Mouse (Mus musculus) liver, embryonic 14.5 days (tissue): ENCODE results near the gene Gna12. TPM values are rescaled to one million over a fixed set of nuclear protein-coding genes. Genes with fewer than 3 reads are reported as not detected.

Experiments
- ATAC-seq: fragments of 200-750 bp; cut with Nextera tagmentation; 2 replicates; pipeline ENCODE4 v1.8.0; 2017; ENCODE audit warnings: moderate number of reproducible peaks, mild to moderate bottlenecking, moderate library complexity; ENCODE audit not compliant: insufficient read depth
- DNase-seq, 3 experiments: peaks; one replicate each; pipeline ENCODE4 v3.0.0-alpha.2; 2012 to 2013; ENCODE audit warnings: low read depth in 3 of 3, low spot score in 3 of 3
- H3K27ac ChIP-seq: fragments of 300-500 bp; sonication (generic); 2 replicates; pipeline ENCODE4 v1.5.1; 2014; ENCODE audit warnings: moderate library complexity, mild to moderate bottlenecking, control low read depth, inconsistent platforms
- H3K27me3 ChIP-seq: fragments of 300-500 bp; sonication (generic); 2 replicates; pipeline ENCODE4 v1.6.1; 2014; ENCODE audit warnings: mild to moderate bottlenecking, low read length, moderate library complexity; ENCODE audit not compliant: control insufficient read depth, insufficient read depth
- H3K36me3 ChIP-seq: fragments of 300-500 bp; sonication (generic); replicated peaks from 2 replicates; pipeline ENCODE4 v1.6.1; 2014; ENCODE audit warnings: low read depth; ENCODE audit not compliant: control insufficient read depth, insufficient read depth
- H3K4me1 ChIP-seq, 2 experiments: fragments of 200-500 bp in 1 of 2; fragments of 300-500 bp in 1 of 2; sonication (generic) in 1 of 2; replicated peaks; 2 replicates each; pipeline ENCODE4 v1.6.1; 2012 to 2014; ENCODE audit warnings: antibody characterized with exemption in 1 of 2, inconsistent platforms in 1 of 2, low read length in 1 of 2; ENCODE audit not compliant: control insufficient read depth in 2 of 2, insufficient read depth in 2 of 2
- H3K4me2 ChIP-seq: fragments of 300-500 bp; sonication (generic); 2 replicates; pipeline ENCODE4 v1.6.1; 2014; ENCODE audit warnings: low read depth, mild to moderate bottlenecking, control low read depth, moderate library complexity
- H3K4me3 ChIP-seq, 2 experiments: fragments of 200-500 bp in 1 of 2; fragments of 300-500 bp in 1 of 2; sonication (generic) in 1 of 2; 2 replicates each; pipeline ENCODE4 v1.5.1; 2012 to 2014; ENCODE audit warnings: low read depth in 2 of 2, low read length in 2 of 2, mild to moderate bottlenecking in 2 of 2, control low read depth in 1 of 2, inconsistent platforms in 1 of 2, moderate library complexity in 1 of 2; ENCODE audit not compliant: insufficient read depth in 1 of 2
- H3K9ac ChIP-seq: fragments of 300-500 bp; sonication (generic); replicated peaks from 2 replicates; pipeline ENCODE4 v1.6.1; 2014; ENCODE audit warnings: mild to moderate bottlenecking, control low read depth, moderate library complexity
- H3K9me3 ChIP-seq: fragments of 300-500 bp; sonication (generic); 2 replicates; pipeline ENCODE4 v1.6.1; 2016; ENCODE audit warnings: low read length, mixed read lengths; ENCODE audit not compliant: control insufficient read depth
- CTCF ChIP-seq: IDR thresholded peaks from 2 replicates; pipeline ENCODE4 v1.5.1; 2016; ENCODE audit warnings: antibody characterized with exemption, low read depth, control low read depth
- EP300 ChIP-seq: IDR thresholded peaks from 2 replicates; pipeline ENCODE4 v1.6.1; 2016; ENCODE audit warnings: antibody characterized with exemption, low read depth
- WGBS: fragments of 180-500 bp; shearing (Covaris S2); extraction: QIAGEN DNeasy Blood & Tissue Kit; methylation state at CpG from one replicate; pipeline ENCODE4 v1.1.7; 2014; ENCODE audit not compliant: insufficient replicate concordance; 5-methylcytosine and 5-hydroxymethylcytosine counted together
- polyA plus RNA-seq, 2 experiments: library from polyadenylated mRNA; depleted of rRNA in 1 of 2; stranded (reverse) in 1 of 2; unstranded in 1 of 2; fragments of >200 nt; fragmentation: Nextera tagmentation in 1 of 2; extraction: Ambion mirVana in 1 of 2; gene quantifications; 2 replicates each; pipeline versions ENCODE4 v1.2.1 to v1.2.3; 2012 to 2014

Gene Gna12
- polyA plus RNA-seq (2012; rRNA removed) (14.2 and 17.0 TPM in 2 replicates), polyA plus RNA-seq (2014; fragmentation: Nextera tagmentation; extraction: Ambion mirVana) (5.4 and 9.6 TPM in 2 replicates)

DNA sequence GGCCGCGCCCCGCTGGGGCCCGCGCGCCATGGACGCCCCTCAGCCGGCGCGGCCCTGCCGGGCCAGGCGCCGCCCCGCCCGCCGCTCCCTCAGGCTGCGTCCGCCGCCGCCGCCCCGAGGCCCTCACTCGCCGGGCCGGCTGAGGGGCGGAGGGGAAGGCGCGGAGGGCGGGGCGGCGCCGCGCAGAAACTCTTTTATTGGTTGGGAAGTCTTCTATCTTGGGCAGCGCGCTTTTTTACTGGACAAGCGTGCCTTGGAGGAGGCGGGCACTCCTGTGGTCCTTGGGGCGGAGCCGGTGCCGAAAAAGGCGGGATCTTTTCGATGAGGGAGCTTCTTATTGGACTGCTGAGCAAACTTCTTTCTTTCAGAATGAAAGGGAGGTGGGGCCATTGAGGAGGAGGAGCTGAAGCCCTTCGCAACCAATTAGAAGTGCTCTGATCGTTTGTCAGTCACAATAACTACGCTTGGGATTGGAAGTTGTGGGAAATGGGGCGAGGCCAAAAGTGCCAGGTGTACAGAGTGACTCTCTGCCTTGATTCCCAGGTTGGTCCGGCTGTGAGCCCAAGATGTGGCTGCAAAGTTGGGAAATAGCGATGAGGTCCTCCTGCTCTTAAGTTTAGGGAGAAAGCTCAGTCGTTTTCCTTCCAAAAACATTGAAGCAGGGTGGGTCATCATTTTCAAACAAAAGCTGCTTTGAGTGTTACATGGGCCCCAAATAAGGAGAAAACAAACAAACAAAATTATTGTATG is at the start of gene Gna12:
TSS of gene Gna12 (minus strand) at position 118 of the 750 bp plus-strand sequence.
- H3K9me3 ChIP-seq = no peaks in the 10 kb centered on the region
- WGBS = under 1% methylated on average over 49 of the region's 49 CpGs
- peak within 1 kb of the TSS; percentile 100 for H3K4me2 ChIP-seq
- no peaks in the 10 kb centered on the region for H3K36me3 ChIP-seq
- no peaks in the 10 kb centered on the region for H3K27me3 ChIP-seq
- TF ChIP-seq EP300 (no peak), CTCF (no peak)
- peak within 1 kb of the TSS; percentile 50 for H3K27ac ChIP-seq
- peak; percentile 96 for ATAC-seq
- peak within 1 kb of the TSS; percentile 74 for H3K4me3 ChIP-seq
- peak within 1 kb of the TSS; percentile 85 for H3K9ac ChIP-seq
- peak; percentile 99 to 100 (median 100) for DNase-seq
- peaks cover 28 to 30% of the 10 kb centered on the region in 2 experiments for H3K4me1 ChIP-seq

DNA sequence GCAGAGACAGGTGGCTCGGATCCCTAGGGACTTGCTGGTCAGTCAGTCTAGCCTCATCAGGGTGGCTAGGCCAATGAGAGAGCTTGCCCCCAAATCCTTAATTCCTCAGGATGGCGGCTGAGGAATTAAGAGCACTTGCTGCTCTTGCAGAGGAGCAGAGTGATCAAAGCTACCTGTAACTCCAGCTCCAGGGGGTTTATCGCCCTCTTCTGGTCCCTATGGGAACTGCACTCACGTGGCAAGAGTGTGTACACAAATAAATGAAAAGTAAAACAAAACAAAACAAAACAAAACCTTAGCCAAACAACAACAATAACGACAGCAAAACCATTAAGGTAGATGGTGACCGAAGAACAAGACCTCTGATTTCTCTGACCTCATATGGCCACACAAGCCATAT is 48.4 kb upstream of the Gna12 start:
- Histone ChIP-seq H3K9ac (no peak overlapping the region), H3K4me2 (no peak overlapping the region), H3K27ac (no peak overlapping the region), H3K4me1 (no peaks in the 10 kb centered on the region), H3K4me3 (no peak overlapping the region), H3K9me3 (no peaks in the 10 kb centered on the region), H3K36me3 (no peaks in the 10 kb centered on the region), H3K27me3 (no peaks in the 10 kb centered on the region)
- TF ChIP-seq CTCF = peak; percentile 75
- no peak for TF ChIP-seq EP300
- ATAC-seq (no peak), DNase-seq (no peak)
- 43% methylated on average over 6 of the region's 6 CpGs for WGBS

GRCm38 (mm10) chr5:140873736-140874307 is 43.6 kb upstream of the Gna12 start:
- Histone ChIP-seq H3K4me1 (no peaks in the 10 kb centered on the region), H3K27ac (no peak overlapping the region), H3K4me2 (no peak overlapping the region), H3K4me3 (no peak overlapping the region), H3K27me3 (no peaks in the 10 kb centered on the region), H3K36me3 (no peaks in the 10 kb centered on the region), H3K9ac (no peak overlapping the region), H3K9me3 (no peaks in the 10 kb centered on the region)
- no peak for DNase-seq
- WGBS = 37% methylated on average over 6 of the region's 6 CpGs
- TF ChIP-seq EP300 (no peak), CTCF (no peak)
- ATAC-seq = no peak

GRCm38 (mm10) chr5:140873039-140873551 is 42.9 kb upstream of the Gna12 start:
- no peaks in the 10 kb centered on the region for H3K9me3 ChIP-seq
- no peak for ATAC-seq
- WGBS = 9% methylated on average over 18 of the region's 18 CpGs

GRCm38 (mm10) chr5:140872532-140873038 is 42.4 kb upstream of the Gna12 start:
- Histone ChIP-seq H3K9me3 (no peaks in the 10 kb centered on the region), H3K9ac (no peak overlapping the region), H3K4me1 (no peaks in the 10 kb centered on the region), H3K36me3 (no peaks in the 10 kb centered on the region), H3K27ac (no peak overlapping the region), H3K4me3 (no peak overlapping the region), H3K27me3 (no peaks in the 10 kb centered on the region), H3K4me2 (no peak overlapping the region; the same call in 1 of the 2 replicates)
- no peak for DNase-seq
- TF ChIP-seq CTCF (no peak), EP300 (no peak)
- 7% methylated on average over 11 of the region's 11 CpGs for WGBS
- peak; percentile 60 for ATAC-seq

More at GRCm38 (mm10) chr5:140873039-140873551, 42.9 kb upstream of the Gna12 start:
- Histone ChIP-seq H3K27me3 (no peaks in the 10 kb centered on the region), H3K27ac (no peak overlapping the region), H3K4me2 (no peak overlapping the region; the same call in 1 of the 2 replicates), H3K4me1 (no peaks in the 10 kb centered on the region), H3K4me3 (no peak overlapping the region), H3K9ac (no peak overlapping the region), H3K36me3 (no peaks in the 10 kb centered on the region)
- no peak for DNase-seq
- no peak for TF ChIP-seq CTCF
- TF ChIP-seq EP300 = no peak
